Mouse (Mus musculus): Measurements from ENCODE around the gene Bloc1s2.
"Not testable (repeated sequence)": the region's sequence is repeated elsewhere in the genome, so short reads cannot be mapped to it uniquely, and the experiment has no call there.

Gene Bloc1s2

GRCm38 (mm10) chr19:44121137-44121536 is 25.1 kb downstream of the Bloc1s2 start:
- DNase-seq: no peak

- not testable (repeated sequence) for DNase-seq
Measured at GRCm38 (mm10) chr19:44120686-44121085, 25.6 kb downstream of the Bloc1s2 start.

- no peak for DNase-seq
Measured at GRCm38 (mm10) chr19:44117793-44118192, 28.5 kb downstream of the Bloc1s2 start.

GRCm38 (mm10) chr19:44111706-44112105 is 34.5 kb downstream of the Bloc1s2 start:
- peak in 1 of 2 experiments; percentile 52 for DNase-seq

GRCm38 (mm10) chr19:44110356-44110755 is 35.9 kb downstream of the Bloc1s2 start:
- peak; percentile 83 to 90 for DNase-seq

- peak; percentile 51 to 62 for DNase-seq
Measured at GRCm38 (mm10) chr19:44108996-44109395, 37.2 kb downstream of the Bloc1s2 start.

- DNase-seq: no peak
Measured at GRCm38 (mm10) chr19:44107661-44108521, 38.4 kb downstream of the Bloc1s2 start.

- DNase-seq: peak; percentile 98 to 99
Measured at GRCm38 (mm10) chr19:44106831-44107660, 39.2 kb downstream of the Bloc1s2 start, which contains the start of gene Chuk. Gene Chuk (minus strand): TSS chr19:44107480.

GRCm38 (mm10) chr19:44104393-44104792 is 41.9 kb downstream of the Bloc1s2 start:
- no peak for DNase-seq

GRCm38 (mm10) chr19:44103001-44103400 is 43.2 kb downstream of the Bloc1s2 start:
- DNase-seq: no peak

GRCm38 (mm10) chr19:44100840-44101239 is 45.4 kb downstream of the Bloc1s2 start:
- no peak for DNase-seq

Data from kidney, postnatal 36 days (tissue).